Mouse (Mus musculus) right cerebral cortex, postnatal 36 days (tissue): ENCODE results near the gene Lrrc42.

Experiments
- DNase-seq, 2 experiments: peaks; one replicate each; pipeline ENCODE4 v3.0.0; 2022; ENCODE audit warnings: low spot score in 2 of 2, mixed read lengths in 1 of 2

The Lrrc42 gene

DNA sequence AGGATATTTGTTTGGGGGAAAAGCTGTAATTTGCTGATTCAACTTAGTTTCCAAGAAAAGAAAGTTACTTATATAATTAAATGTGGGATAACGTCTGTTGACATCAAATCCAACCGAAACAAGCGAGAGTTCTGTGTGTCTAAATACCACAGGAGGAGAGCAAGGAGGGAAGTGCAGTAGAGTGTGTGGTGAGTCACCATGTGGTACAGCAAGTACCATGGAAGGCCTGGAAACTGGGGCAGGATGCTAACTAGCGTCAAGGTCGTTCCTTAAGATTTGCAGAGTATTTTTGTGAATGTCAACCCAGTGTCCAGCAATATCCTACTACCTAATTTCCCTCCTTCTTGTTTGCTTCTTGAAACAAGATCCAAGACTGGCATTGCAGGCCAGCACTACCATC, 55.3 kb downstream of the Lrrc42 start:
- DNase-seq = no peak

- no peak for DNase-seq
Measured at GRCm38 (mm10) chr4:107196454-107196853, 56.9 kb downstream of the Lrrc42 start.

DNA sequence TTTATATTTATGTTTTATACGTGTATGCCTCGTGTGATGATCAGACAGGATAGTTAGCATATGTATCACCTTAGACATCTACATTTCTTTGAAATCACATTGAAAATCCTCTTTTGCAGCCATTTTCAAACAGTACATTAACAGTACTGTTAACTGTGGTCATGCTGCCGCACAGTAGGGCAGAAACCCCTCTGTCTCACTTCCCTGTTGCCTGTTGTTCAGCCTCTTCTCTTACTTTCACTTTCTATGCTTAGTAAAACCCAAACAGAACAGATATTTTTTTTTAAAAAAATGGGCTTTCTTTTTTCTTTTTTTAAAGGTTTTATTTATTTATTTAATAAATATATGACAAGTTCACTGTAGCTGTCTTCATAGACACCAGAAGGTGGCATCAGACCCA, 59.5 kb downstream of the Lrrc42 start:
- DNase-seq = no peak

GRCm38 (mm10) chr4:107185703-107186102, 67.6 kb downstream of the Lrrc42 start:
- no peak for DNase-seq
